Mouse (Mus musculus) small intestine, adult 2 months (tissue): ENCODE measurements around the gene Actr8. TPM values are rescaled to one million over a fixed set of nuclear protein-coding genes. Genes with fewer than 3 reads are reported as not detected.

Experiments
- H3K27ac ChIP-seq: fragments of 200-500 bp; 2 replicates; pipeline ENCODE4 v1.5.1; 2012; ENCODE audit warnings: low read depth, low read length, control low read depth, inconsistent platforms; ENCODE audit not compliant: insufficient read depth
- H3K27me3 ChIP-seq: fragments of 200-500 bp; 2 replicates; pipeline ENCODE4 v1.6.1; 2012; ENCODE audit warnings: mild to moderate bottlenecking, moderate library complexity, low read length, inconsistent platforms; ENCODE audit not compliant: control insufficient read depth, insufficient read depth
- H3K36me3 ChIP-seq: fragments of 200-500 bp; 2 replicates; pipeline ENCODE4 v1.6.1; 2012; ENCODE audit warnings: mild to moderate bottlenecking, low read length, control low read depth, inconsistent platforms; ENCODE audit not compliant: control insufficient read depth, insufficient read depth
- H3K4me1 ChIP-seq: fragments of 200-500 bp; 2 replicates; pipeline ENCODE4 v1.6.1; 2012; ENCODE audit warnings: low read length, inconsistent platforms, mixed read lengths; ENCODE audit not compliant: control insufficient read depth, insufficient read depth, insufficient read length
- H3K4me3 ChIP-seq: fragments of 200-500 bp; 2 replicates; pipeline ENCODE4 v1.5.1; 2012; ENCODE audit warnings: low read depth, mild to moderate bottlenecking, control low read depth, inconsistent platforms, low read length, moderate library complexity
- CTCF ChIP-seq: fragments of 200-500 bp; IDR thresholded peaks from 2 replicates; pipeline ENCODE4 v1.5.1; 2012; ENCODE audit warnings: low read depth, mild to moderate bottlenecking, control low read depth, inconsistent platforms, low read length, moderate library complexity, mixed read lengths; ENCODE audit not compliant: insufficient replicate concordance, insufficient read length; ENCODE audit errors: extremely low read depth
- POLR2A ChIP-seq: fragments of 200-500 bp; IDR thresholded peaks from 2 replicates; pipeline ENCODE4 v1.6.1; 2012; ENCODE audit warnings: low read depth, mild to moderate bottlenecking, control low read depth, inconsistent platforms, low read length, moderate library complexity
- WGBS: fragments of 180-500 bp; shearing (Covaris S2); methylation state at CpG from one replicate; pipeline ENCODE4 v1.1.7; 2018; 5-methylcytosine and 5-hydroxymethylcytosine counted together
- polyA plus RNA-seq: library from polyadenylated mRNA; depleted of rRNA; stranded (reverse); fragments of >200 nt; gene quantifications from 2 replicates; pipeline ENCODE4 v1.2.3, GENCODE M21; 2012

The Actr8 gene
- polyA plus RNA-seq, 1 experiment, result 6.3 TPM

DNA sequence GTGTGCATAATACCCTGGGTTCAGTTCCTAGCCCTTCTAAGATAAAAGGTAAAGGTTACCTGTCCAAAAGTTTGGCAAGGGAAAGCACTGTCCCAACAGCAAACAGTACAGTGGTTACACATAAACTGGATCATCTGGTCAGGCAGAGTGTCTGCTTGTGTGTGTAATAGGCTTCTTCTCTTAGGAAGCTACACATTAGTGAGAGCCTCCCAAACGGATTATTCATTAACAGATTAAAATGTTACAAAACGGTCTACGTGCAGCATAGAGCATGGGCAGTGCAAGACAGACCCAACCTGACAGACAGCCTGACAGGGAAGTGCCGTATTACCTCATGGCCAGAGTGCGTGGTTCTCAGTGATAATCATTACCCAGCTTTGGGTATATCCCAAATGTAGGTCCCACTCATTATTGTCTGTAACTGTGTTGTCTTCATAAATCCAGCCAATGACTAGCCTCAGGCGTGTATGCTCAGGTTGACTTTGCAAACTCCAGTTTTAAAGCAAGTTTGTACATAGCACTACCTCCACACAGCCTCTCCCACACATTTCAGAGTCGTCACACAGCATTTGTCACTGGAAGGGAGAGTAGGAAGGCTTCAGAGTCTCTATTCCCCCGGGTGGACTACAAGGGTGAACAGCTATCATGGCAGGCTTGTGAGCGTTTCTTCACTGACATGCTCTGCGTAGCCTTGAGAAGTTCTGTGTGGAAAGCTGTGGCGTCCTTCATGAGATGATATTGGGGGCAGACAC, 18.0 kb downstream of the Actr8 start:
- Histone ChIP-seq H3K36me3 (peaks cover 38% of the 10 kb centered on the region), H3K27ac (no peak overlapping the region), H3K4me1 (peaks cover 25% of the 10 kb centered on the region), H3K27me3 (no peaks in the 10 kb centered on the region), H3K4me3 (no peak overlapping the region)
- WGBS, result 54% methylated on average over 11 of the region's 11 CpGs
- TF ChIP-seq CTCF (no peak), POLR2A (no peak)

DNA sequence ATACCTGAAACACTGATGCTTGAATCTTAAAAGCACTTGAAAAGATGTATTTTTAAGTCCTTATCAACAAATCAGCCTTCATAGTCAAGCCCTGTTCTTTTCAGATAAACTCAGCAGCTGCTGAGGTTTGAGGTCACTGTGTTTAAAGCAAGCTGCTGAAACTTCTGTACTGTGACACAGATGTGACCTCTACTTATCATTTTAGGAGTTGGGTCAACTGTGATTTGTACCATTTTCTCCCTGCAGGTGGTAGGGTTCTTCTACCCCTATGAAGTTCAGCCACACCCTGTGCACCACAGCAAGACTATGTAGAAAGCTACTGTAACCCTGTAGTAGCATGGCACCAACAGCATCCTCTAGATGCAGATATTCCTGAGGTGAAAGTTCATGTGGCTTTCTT, 19.2 kb downstream of the Actr8 start:
- Histone ChIP-seq H3K27me3 (no peaks in the 10 kb centered on the region), H3K36me3 (peaks cover 27% of the 10 kb centered on the region), H3K27ac (no peak overlapping the region), H3K4me3 (no peak overlapping the region), H3K4me1 (peaks cover 25% of the 10 kb centered on the region)
- TF ChIP-seq CTCF (no peak), POLR2A (no peak)

DNA sequence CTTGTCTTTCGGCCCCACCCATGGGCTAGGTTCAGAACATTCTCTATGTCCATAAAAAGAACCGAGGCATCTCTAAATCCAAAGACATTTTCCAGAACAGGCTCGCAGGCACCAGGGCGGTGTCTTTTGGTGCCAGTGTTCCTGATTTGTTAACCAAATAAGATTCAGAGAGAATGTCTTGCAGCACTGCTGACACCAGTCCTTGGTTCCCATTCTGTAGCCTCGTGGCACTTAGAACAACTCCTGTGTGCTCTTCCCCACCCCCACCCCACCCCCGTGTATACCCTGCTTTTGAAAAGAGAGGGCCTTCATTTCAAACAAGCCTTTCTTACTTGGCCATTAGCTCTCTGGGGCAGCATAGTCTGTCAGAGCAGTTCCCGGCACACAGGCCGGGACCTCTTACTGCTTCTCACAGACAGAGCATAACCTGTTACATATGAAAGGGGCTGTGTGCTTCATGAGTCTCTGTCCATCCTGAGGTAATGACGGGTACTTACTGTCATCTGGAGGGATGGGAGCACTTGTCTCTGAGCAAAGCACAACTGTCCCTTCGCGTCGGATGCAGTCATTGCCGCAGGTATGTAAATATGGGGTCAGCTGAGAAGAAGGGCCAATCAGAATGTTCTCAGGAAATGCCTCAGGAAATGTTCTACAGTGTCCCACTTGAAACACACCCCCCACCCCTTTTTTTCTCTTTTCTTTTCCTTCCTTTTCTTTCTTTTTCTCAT, 20.8 kb downstream of the Actr8 start:
- Histone ChIP-seq H3K27me3 (no peaks in the 10 kb centered on the region), H3K27ac (0 out of 2 replicates have a peak overlapping the region, but pooled peaks have one; percentile 9), H3K4me3 (no peak overlapping the region), H3K36me3 (peaks cover 14% of the 10 kb centered on the region), H3K4me1 (peaks cover 22% of the 10 kb centered on the region)
- 70% methylated on average over 13 of the region's 13 CpGs for WGBS
- TF ChIP-seq POLR2A (no peak), CTCF (no peak)

DNA sequence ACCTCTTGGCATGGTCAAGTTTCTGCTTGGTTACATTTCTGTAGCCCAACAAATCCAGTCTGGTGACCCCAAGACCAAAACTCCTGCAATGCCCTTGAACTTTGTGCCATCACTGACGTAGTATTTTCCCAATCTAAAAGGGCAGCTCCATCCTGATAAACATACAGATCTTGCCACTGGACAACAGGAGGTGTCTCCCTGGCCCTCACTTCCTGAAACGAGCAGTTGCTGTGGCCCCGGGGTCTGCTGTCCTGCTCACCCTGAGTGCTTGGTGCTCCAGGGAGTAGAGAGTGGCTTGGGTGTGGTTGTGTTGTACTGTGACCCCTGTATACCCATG, 21.3 kb downstream of the Actr8 start:
- H3K4me1 ChIP-seq, result peaks cover 20% of the 10 kb centered on the region
- 0 out of 2 replicates have a peak overlapping the region, but pooled peaks have one; percentile 9 for H3K27ac ChIP-seq
- no peaks in the 10 kb centered on the region for H3K27me3 ChIP-seq
- peaks cover 10% of the 10 kb centered on the region for H3K36me3 ChIP-seq
- TF ChIP-seq CTCF (no peak), POLR2A (no peak)
- WGBS, result 23% methylated on average over 3 of the region's 3 CpGs
- no peak overlapping the region for H3K4me3 ChIP-seq

DNA sequence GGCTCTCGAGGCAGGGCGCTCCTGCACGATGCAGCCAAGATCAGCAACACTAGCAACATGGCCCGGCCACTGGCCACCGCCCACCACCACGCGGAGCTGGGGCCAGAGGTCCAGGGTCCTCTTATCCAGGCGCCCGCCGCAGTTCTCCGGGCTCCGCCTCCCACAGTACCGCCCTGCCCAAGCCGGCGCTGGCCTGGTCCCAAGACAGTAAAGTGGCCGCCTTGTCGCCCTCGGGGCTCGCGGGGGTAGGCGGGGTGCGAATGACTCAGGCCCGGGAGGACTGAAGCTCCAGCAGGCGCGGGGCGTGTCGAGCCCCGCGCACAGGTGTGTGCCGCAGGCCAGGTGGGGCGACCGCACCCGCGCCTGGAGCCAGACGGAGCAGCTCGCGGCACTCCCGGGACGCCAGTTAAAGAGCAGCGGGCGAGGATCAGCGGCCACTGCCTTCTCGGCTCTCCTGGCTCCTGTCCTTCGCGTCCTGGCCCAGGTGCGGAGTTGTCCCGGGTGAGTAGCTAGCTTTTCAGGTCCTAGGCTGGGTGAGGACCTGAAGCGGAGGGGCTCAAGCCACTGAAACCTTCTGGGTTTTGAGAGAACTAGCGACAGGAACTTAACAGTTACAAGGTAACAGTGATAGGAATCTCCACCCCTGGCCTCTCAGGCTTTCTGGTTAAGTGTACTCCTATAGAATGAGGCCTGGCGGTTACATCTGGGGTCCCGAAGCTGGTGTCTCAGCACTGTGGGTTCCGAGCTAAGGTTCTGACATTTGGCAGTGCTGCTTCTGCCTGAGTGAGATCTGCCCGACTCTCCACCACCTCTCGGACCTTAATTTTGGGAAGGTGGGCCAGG, 30.8 kb downstream of the Actr8 start, which contains the start of the genes Il17rb and Chdh:
TSS of gene Il17rb (minus strand) at position 164 of the 843 bp plus-strand sequence.
TSS of gene Chdh (plus strand) at position 291 of the 843 bp plus-strand sequence.
- WGBS, result 4% methylated on average over 54 of the region's 54 CpGs
- 0 out of 2 replicates have a peak, but pooled peaks cover 2% of the 10 kb centered on the region for H3K36me3 ChIP-seq
- H3K4me1 ChIP-seq, result peaks cover 20% of the 10 kb centered on the region
- TF ChIP-seq CTCF (no peak), POLR2A (peak; percentile 86)
- H3K27ac ChIP-seq, result peak within 1 kb of the TSS; percentile 96
- no peaks in the 10 kb centered on the region for H3K27me3 ChIP-seq
- H3K4me3 ChIP-seq, result peak within 1 kb of the TSS; percentile 85

DNA sequence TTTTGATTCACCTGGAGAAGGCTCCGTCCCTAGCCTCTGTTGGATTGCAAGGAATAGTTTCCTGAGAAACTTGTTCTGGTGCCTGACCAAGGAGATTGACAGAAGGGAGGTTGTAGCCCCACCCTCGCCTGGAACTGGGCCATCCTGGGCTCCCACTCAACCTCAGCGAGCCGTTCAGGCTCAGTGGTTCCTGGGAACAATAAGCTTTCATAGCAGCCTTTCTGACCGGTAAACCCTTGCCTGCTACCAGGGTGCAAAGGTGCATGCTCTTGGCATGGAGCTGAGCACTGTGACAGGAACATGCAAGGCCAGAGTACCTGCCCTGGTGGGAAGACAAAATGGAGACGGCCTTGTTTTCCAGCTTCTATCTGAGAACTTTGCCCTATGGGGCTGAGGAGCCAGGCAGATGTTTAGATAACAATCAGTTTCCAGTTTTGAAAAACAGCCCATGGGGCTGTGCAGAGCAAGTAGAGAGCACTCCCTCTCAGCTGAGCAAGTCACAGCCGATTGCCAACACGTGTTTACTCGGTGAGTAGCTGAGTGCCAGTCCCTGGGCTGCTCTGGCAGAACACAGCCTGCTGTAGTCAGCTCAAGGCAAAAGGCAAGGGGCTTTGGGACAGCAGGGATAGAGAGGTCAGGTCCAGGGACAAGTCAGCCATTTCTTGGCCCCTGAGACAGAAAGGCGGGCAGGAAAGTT, 31.9 kb downstream of the Actr8 start:
- Histone ChIP-seq H3K4me3 (peak overlapping the region; percentile 85), H3K4me1 (peaks cover 20% of the 10 kb centered on the region), H3K27me3 (no peaks in the 10 kb centered on the region), H3K27ac (peak overlapping the region; percentile 96), H3K36me3 (peaks cover 7% of the 10 kb centered on the region; the same call in 1 of the 2 replicates)
- no peak for TF ChIP-seq CTCF
- peak; percentile 35; the same call in 1 of the 2 replicates for TF ChIP-seq POLR2A
- WGBS, result 16% methylated on average over 10 of the region's 10 CpGs
